Mouse (Mus musculus): ENCODE results near the gene Dscaml1. TPM values are rescaled to one million over a fixed set of nuclear protein-coding genes. Genes with fewer than 3 reads are reported as not detected.
A peak's percentile ranks its signal among the peaks of the same experiment; 100 is the strongest.

Gene Dscaml1
- total RNA-seq, 2 experiments from 2014 or later: not detected

DNA sequence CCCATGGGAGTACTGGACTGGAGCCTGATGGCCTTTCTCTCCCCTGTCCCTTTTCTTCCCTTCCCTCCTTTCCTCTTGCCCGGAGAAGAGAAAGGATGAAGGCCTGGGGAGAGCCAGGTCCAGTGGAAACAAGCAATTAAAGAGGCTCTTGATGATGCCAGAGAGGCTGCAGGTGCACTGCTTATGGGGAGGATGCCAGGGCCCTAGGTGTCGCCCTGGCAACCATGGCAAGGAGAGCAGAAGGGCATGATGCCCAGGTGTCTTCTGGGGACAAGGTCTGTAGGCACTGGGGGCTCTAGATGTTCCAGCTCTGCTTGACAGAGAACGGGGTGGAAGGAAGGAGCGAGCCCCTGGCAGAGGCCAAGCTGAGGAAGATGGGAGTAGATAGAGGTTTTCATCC is 23.2 kb downstream of the Dscaml1 start:
- no peak for ATAC-seq (replicated peaks; ENCODE audit: poor library complexity)

- ATAC-seq (replicated peaks; ENCODE audit: poor library complexity): no peak
These were observed 24.9 kb downstream of the Dscaml1 start for GRCm38 (mm10) chr9:45451346-45451745.

- ATAC-seq (replicated peaks; ENCODE audit: poor library complexity): no peak
These were observed 27.6 kb downstream of the Dscaml1 start for GRCm38 (mm10) chr9:45454032-45454431.

DNA sequence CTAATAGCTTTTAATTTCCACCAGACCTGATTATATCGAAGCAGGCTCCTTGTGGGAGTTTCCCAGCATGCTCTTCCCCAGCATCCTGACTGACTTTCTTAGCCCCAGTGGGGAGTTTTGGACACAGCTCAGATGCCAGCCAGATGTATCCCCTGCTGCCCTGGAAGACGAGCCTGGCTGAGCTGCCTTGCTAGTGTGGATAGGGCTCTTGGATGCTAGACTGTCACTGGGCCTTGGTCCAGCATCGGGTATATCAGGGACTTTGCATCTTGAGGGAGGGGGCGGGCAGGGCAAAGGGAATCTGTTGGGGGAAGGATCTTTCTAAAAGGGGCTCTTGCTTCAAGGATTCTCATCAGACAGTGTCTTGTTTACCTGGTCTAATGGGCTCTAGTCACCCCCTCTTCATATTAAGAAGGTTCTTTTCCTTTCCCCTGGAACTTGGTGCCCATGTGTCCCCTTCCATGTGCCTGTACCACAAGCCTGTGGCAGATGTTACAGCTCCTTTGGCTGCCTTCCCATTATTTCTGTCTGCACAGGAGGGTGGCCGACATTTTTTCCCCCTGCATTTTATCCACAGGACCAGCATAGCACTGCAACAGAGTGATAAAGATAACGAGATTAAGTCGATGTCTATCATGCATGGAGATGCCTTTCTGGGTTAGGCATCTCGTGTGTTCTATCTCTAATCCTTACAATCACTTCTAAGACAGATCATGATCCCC is 28.6 kb downstream of the Dscaml1 start:
- no peak for ATAC-seq (replicated peaks; ENCODE audit: poor library complexity)

DNA sequence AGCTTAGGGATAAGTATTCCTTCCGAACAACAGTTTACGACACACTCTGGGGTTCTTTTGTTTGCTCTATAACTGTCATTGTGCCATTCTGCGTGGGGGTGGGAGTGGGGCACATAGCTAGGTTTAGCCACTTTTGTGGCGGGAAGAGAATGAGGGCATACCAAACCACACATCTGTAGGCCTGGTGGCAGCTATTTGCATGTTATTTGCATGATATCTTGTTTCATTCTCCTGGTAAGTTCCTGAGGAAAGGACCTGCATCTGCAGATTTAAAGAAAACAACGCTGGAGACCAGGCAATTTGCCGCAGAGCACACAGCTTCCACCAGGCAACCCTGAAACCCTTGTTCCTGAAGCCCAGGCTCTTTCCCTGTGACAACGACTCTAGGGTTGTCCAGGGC is 30.8 kb downstream of the Dscaml1 start:
- no peak for ATAC-seq (replicated peaks; ENCODE audit: poor library complexity)

GRCm38 (mm10) chr9:45458363-45458762 is 31.9 kb downstream of the Dscaml1 start:
- no peak for ATAC-seq (replicated peaks; ENCODE audit: poor library complexity)

DNA sequence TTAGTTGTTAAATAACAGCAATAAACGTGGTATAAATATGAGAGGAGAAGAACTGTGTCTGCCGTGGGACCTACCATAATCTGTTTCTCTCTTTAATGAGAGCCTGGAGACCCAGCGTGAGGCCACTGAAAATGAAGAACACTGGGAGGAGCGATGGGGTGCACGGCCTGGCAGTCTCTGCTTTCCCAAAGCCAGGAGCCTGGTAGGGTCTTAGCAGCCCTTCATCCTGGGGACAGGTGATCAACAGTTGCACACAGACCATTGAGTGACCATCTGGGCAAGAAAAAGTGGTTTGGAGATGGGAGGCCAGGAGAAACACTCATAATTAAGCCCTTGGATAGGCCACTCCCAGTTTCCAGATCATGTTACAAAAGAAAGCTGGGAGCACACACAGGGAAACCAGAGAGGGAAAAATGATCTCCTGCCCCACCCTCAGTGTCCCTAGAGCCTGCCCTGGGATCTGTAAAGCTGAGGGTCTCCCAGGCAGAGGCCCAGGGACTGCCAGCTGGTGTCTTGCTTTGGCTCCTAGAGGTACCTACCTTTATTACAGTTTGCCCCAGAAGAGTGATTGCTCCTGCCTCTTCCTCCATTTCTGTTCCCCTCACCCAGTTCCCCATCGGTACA is 39.1 kb downstream of the Dscaml1 start:
- no peak for ATAC-seq (replicated peaks; ENCODE audit: poor library complexity)

DNA sequence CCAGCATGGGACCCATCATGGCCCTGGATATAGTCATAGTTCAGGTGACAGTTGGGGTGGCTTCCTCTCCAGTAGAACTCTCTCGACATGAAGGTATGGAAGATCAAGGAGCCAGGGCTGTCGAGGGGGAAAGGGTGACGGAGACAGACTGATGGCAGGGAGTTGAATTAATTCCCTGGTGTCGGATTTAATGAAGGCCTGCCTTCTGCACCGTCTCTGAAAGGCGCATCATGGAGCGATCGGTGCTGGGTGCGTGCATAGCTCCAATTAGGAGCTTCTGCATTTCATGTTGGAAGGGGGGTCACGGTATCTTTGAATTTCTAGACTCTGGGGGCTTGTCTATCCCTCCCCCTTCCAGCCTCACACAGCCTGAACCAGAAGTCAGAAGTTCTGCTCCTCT is 41.8 kb downstream of the Dscaml1 start:
- ATAC-seq (replicated peaks; ENCODE audit: poor library complexity): no peak

DNA sequence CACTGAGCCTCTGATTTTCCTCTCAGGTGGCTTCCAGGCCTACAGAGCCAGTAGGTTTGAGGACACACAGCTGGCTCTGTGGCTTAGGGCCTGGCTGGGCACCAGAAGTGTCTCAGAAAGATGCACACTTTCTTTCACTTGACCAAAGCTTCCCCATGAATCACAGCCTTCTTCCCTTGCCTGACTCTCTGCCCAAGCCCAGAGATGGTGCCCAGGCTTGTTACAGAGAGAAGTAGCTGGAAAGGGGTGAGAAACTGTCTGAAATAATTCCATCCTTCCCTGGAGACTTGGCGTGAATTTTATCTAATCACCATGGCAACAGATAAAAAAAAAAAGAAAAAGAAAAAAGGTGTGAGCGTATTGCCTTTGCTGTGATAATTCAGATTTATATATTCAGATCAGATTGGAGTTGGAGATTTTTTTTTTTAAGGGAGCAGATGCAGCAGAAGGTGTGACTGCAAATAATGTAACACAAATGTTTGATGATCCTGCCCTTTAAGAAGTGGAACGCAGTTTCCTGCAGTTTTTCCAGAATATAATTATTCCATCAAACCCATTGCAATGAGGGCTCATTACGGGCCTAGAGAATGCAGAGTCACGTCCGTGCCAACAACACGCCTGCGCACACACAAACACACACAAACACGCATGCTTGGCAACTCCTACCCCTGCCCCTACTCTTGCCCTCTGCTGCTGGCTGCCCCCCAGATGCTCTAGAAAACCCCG is 44.5 kb downstream of the Dscaml1 start:
- no peak for ATAC-seq (replicated peaks; ENCODE audit: poor library complexity)

- ATAC-seq (replicated peaks; ENCODE audit: poor library complexity): no peak
These were observed 45.3 kb downstream of the Dscaml1 start for GRCm38 (mm10) chr9:45471691-45472090.

DNA sequence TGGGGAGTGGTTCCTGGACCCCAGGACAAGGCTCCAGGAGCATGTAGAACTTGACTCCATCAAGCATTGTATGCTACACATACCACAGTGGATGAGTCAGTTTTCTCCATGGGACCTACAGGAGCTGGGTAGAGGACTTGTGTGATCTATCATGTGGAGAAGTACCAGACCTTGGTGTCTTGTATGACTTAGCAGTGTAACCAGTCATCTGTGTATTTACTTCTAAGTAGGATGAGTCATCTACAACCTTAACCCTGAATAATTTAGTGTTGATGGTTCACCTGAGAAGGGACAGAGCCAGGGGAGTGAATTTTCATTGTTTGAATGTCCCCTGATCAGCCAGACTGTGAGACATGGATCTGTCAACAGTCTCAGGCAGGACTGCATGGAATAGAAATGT is 48.4 kb downstream of the Dscaml1 start:
- ATAC-seq (replicated peaks; ENCODE audit: poor library complexity): no peak

- ATAC-seq (replicated peaks; ENCODE audit: poor library complexity): no peak
These were observed 54.5 kb downstream of the Dscaml1 start for GRCm38 (mm10) chr9:45480936-45481335.

GRCm38 (mm10) chr9:45486665-45487074 is 60.2 kb downstream of the Dscaml1 start:
- no peak for ATAC-seq (replicated peaks; ENCODE audit: poor library complexity)

DNA sequence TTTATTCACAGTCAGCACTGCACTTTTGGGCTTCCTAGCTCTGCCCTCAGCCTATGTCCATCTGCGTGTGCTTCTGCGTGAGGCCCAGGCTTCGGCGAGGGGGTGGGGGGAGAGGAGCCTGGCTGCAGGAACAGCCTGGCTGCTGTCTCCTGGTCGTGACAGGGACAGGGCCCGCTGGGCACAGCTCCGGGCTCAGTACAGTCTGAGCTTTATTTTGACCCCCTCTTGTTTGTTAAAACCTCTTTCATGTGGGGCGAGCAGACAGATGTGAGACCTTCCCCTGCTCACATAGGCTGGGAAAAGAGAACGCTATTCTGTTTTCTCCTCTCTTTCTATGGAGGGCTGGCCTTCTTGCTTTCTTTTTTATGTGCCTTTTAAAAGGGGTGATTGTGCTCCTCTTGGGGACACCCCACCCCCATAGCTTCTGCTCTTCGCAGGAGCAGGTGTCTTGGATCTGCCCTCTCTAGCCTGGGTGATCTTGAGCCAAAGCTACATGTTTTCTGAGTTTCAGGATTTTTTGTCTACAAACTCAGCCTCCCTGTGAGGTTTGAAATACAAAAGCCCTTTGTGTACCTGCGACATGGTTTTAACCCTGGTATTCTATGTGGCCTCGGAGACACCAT is 60.9 kb downstream of the Dscaml1 start:
- ATAC-seq (replicated peaks; ENCODE audit: poor library complexity): no peak

DNA sequence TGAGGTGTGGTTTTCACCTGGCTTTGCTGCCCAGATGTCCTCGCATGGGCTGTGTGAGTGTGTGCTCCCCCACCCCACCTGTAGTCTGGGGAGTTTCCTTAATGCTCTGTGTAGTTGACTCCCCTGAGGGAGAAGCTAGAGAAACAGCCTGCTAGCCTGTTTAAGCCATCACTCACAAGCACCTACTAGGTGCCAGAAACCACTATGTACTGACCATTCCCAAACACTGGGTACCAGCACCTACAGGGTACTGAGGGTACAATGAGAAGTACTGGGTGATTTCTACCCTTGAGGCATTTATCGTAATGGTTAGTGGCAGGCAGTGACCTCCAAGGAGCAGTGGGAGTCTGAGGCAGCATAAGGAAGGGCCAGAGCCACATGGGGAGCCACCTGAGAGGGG is 64.5 kb downstream of the Dscaml1 start:
- ATAC-seq (replicated peaks; ENCODE audit: poor library complexity): no peak

GRCm38 (mm10) chr9:45494889-45495288 is 68.5 kb downstream of the Dscaml1 start:
- ATAC-seq (replicated peaks; ENCODE audit: poor library complexity): no peak

- ATAC-seq (replicated peaks; ENCODE audit: poor library complexity): no peak
These were observed 69.9 kb downstream of the Dscaml1 start for GRCm38 (mm10) chr9:45496340-45496739.

- no peak for ATAC-seq (replicated peaks; ENCODE audit: poor library complexity)
These were observed 70.5 kb downstream of the Dscaml1 start for GRCm38 (mm10) chr9:45496944-45497343.

GRCm38 (mm10) chr9:45499267-45499666 is 72.8 kb downstream of the Dscaml1 start:
- ATAC-seq (replicated peaks; ENCODE audit: poor library complexity): peak; percentile 54

DNA sequence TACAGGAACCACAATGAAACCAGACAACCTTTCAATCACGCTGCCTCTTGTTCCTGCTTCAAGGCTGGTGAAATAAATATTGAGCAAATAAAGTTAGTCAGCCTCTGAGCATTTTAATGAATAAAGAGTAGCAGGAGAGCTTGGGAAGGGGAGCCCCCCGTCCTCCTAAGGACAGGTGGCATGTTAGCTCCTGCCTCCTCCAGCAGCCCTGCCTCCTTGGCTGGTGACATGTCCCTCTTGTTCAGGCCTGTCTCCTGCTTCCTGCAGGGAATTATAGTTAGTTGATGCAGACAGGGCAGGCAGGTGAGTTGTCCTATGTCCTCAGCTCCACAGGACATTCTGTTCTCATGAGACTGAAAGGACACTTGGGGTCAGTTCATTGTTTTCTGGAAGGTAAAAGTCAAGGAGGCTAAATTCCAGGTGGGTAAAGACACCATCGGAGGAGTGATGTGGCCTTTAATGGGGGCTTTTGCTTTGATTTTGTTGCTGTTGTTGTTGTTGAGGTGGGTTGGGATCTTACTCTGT is 73.7 kb downstream of the Dscaml1 start:
- ATAC-seq (replicated peaks; ENCODE audit: poor library complexity): no peak

DNA sequence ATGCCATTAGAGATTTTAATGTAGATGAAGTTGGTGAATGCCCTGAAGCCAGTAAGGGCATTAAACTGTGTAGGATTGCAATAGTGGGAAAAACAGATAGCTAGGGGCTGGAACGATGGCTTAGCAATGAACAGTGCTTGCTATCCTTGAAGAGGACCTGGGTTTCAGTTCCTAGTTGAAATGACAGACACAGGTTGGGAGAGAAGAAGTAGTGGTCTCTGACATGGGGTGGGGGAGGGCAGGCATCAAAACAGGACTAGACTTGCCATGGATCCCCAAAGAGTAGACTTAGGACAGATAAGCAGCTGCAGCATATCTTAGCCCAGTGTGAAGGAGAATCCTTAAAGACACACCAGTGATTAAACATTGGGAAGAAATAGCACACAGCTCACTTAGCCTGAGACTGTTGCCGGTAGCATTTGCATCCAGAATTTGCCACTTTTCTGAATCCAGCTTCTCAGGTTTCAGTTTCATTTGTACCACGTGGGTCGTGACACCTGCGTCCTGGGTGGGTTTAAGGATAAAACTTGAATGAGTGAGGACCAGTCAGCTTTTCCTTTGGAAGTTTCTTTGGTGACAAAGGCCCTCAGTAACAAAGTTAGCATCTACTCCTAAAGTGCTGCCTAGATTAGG is 75.0 kb downstream of the Dscaml1 start:
- no peak for ATAC-seq (replicated peaks; ENCODE audit: poor library complexity)
